Comparison of ENCODE assay signal across 9 mouse cellular contexts in genomic region chr19:10013348-10013747, GRCm38 (mm10). TPM values are rescaled to one million over a fixed set of nuclear protein-coding genes. Genes with fewer than 3 reads are reported as not detected.
DNase-seq lines count a peak whose midpoint lies in the region; ATAC-seq and TF ChIP-seq lines count a peak whose summit lies in the region.
"Had no signal": no experiment of that assay in that cellular context is flagged by ENCODE, and none has a peak within 500 bp of the region (broad histone marks: within the 10 kb centered on the region; RNA-seq: fewer than 3 reads in every experiment).

No protein-coding gene starts in this region.

- H3K27ac ChIP-seq in forebrain, embryonic 10.5 days: peak overlapping the region; percentile 81
- no peak overlapping the region for H3K27ac ChIP-seq in forebrain, embryonic 15.5 days (replicated peaks)
- peak overlapping the region; percentile 6 for H3K27ac ChIP-seq in liver, adult 2 months (replicated peaks; ENCODE audit: insufficient read depth, low read depth, low read length)

- H3K4me3 ChIP-seq in forebrain, embryonic 10.5 days: no peak overlapping the region
- no peak overlapping the region for H3K4me3 ChIP-seq in forebrain, embryonic 15.5 days
- H3K4me3 ChIP-seq in liver, adult 2 months (ENCODE audit: insufficient read depth, low read depth, low read length): no peak overlapping the region

- no peak for ATAC-seq in forebrain, embryonic 15.5 days (replicated peaks)

- peaks cover 47% of the 10 kb centered on the region for H3K4me1 ChIP-seq in forebrain, embryonic 10.5 days
- peaks cover 10% of the 10 kb centered on the region for H3K4me1 ChIP-seq in forebrain, embryonic 15.5 days
- peaks cover 2% of the 10 kb centered on the region for H3K4me1 ChIP-seq in liver, adult 2 months (ENCODE audit: control insufficient read depth, insufficient read depth, low read length)

- no peak for TF ChIP-seq POLR2A in liver, adult 2 months (IDR thresholded peaks at IDR 0.05; ENCODE audit: extremely low read depth, insufficient read depth, low read length)

- no peaks in the 10 kb centered on the region for H3K9me3 ChIP-seq in forebrain, embryonic 10.5 days
- no peaks in the 10 kb centered on the region for H3K9me3 ChIP-seq in forebrain, embryonic 15.5 days

- no peak overlapping the region for H3K9ac ChIP-seq in forebrain, embryonic 15.5 days (replicated peaks)
- no peak overlapping the region for H3K9ac ChIP-seq in liver, adult 2 months (ENCODE audit: low read depth, low read length)

- no peak for DNase-seq in forebrain, embryonic 10.5 days (ENCODE audit: extremely low spot score, low spot score)
- DNase-seq in 3T3-L1 (ENCODE audit: low read depth, low spot score): peak; percentile 92
- peak; percentile 47 for DNase-seq in gastrocnemius, adult 18-20 months (ENCODE audit: low spot score)
- DNase-seq in liver, adult 2 months (ENCODE audit: extremely low read depth, low read depth, low spot score): no peak
- no peak for DNase-seq in adrenal gland, postnatal 4 days (ENCODE audit: low spot score in 2 of 2)
- no peak for DNase-seq in left cerebral cortex, adult 8-10 months (ENCODE audit: low spot score in 2 of 2)
- no peak for DNase-seq in left cerebral cortex, adult 11 months (ENCODE audit: low spot score)

- 54% methylated on average over 3 of the region's 3 CpGs for WGBS in forebrain, embryonic 10.5 days
- WGBS in forebrain, embryonic 15.5 days: 47% methylated on average over 3 of the region's 3 CpGs
- WGBS in liver, adult 2 months: 68% methylated on average over 3 of the region's 3 CpGs

- no peak for TF ChIP-seq CTCF in liver, adult 2 months (IDR thresholded peaks at IDR 0.05; ENCODE audit: low read depth, low read length)

- no peaks in the 10 kb centered on the region for H3K79me2 ChIP-seq in liver, adult 2 months (ENCODE audit: control insufficient read depth, insufficient read depth, low read length)

- H3K36me3 ChIP-seq in forebrain, embryonic 10.5 days (replicated peaks): no peaks in the 10 kb centered on the region
- no peaks in the 10 kb centered on the region for H3K36me3 ChIP-seq in forebrain, embryonic 15.5 days
- no peaks in the 10 kb centered on the region for H3K36me3 ChIP-seq in liver, adult 2 months (ENCODE audit: control insufficient read depth, insufficient read depth, low read length)

- peaks cover 18% of the 10 kb centered on the region for H3K27me3 ChIP-seq in forebrain, embryonic 10.5 days (ENCODE audit: poor library complexity, severe bottlenecking)
- H3K27me3 ChIP-seq in forebrain, embryonic 15.5 days: no peaks in the 10 kb centered on the region
- no peaks in the 10 kb centered on the region for H3K27me3 ChIP-seq in liver, adult 2 months (ENCODE audit: control insufficient read depth, insufficient read depth, low read length)

- no peak overlapping the region for H3K4me2 ChIP-seq in forebrain, embryonic 15.5 days (replicated peaks)

RNA-seq across cellular contexts. Expression of gene Rab3il1, which starts 11.9 kb away (rescaled TPM):
- polyA plus RNA-seq in forebrain, embryonic 10.5 days (2016; fragmentation: Nextera tagmentation; extraction: Ambion mirVana): 39.3 and 39.8 TPM in 2 replicates
- 17.3 and 17.9 TPM in 2 replicates for polyA plus RNA-seq in forebrain, embryonic 15.5 days (2015; fragmentation: Nextera tagmentation; extraction: Ambion mirVana)
- 1 to 10 TPM; 3.0 to 4.5 TPM for total RNA-seq in gastrocnemius, adult 18-20 months (2021)
- 3.1 and 4.0 TPM in 2 replicates for total RNA-seq in liver, adult 2 months (2014; rRNA removed)
- polyA plus RNA-seq in liver, adult 2 months (2012; rRNA removed): 3.1 and 3.8 TPM in 2 replicates
- total RNA-seq in adrenal gland, postnatal 4 days (2021): 10 to 100 TPM; 21.8 to 23.9 TPM
- 10 to 100 TPM in 2 of 4 experiments, 1 to 10 TPM in 2; 9.2 to 12.7 (median 11.1) TPM for total RNA-seq in left cerebral cortex, adult 8-10 months (2022)

RNA-seq across cellular contexts. Expression of gene Best1, which starts 11.9 kb away (rescaled TPM):
- polyA plus RNA-seq in forebrain, embryonic 10.5 days (2016; fragmentation: Nextera tagmentation; extraction: Ambion mirVana): 2.1 and 2.3 TPM in 2 replicates
- 1.2 and 1.3 TPM in 2 replicates for polyA plus RNA-seq in forebrain, embryonic 15.5 days (2015; fragmentation: Nextera tagmentation; extraction: Ambion mirVana)
- total RNA-seq in gastrocnemius, adult 18-20 months (2021): under 1 TPM; 0.11 to 0.24 TPM
- not detected in 2 replicates for total RNA-seq in liver, adult 2 months (2014; rRNA removed)
- 0.05 TPM in 1 of 2 replicates, not detected in the other for polyA plus RNA-seq in liver, adult 2 months (2012; rRNA removed)
- 1 to 10 TPM in 1 of 2 experiments, under 1 TPM in 1; 0.71 to 2.2 TPM for total RNA-seq in adrenal gland, postnatal 4 days (2021)
- 1 to 10 TPM; 1.1 to 2.3 (median 1.2) TPM for total RNA-seq in left cerebral cortex, adult 8-10 months (2022)
- total RNA-seq: hematopoietic stem cell, adult 5-6 weeks had no signal

RNA-seq across cellular contexts. Expression of gene Fads3, which starts 28.0 kb away (rescaled TPM):
- polyA plus RNA-seq in forebrain, embryonic 10.5 days (2016; fragmentation: Nextera tagmentation; extraction: Ambion mirVana): 4.6 and 5.5 TPM in 2 replicates
- 14.0 and 15.3 TPM in 2 replicates for polyA plus RNA-seq in forebrain, embryonic 15.5 days (2015; fragmentation: Nextera tagmentation; extraction: Ambion mirVana)
- total RNA-seq in gastrocnemius, adult 18-20 months (2021): 1 to 10 TPM; 2.2 to 5.7 TPM
- total RNA-seq in liver, adult 2 months (2014; rRNA removed): 1.4 and 2.8 TPM in 2 replicates
- 4.8 TPM in 2 replicates for polyA plus RNA-seq in liver, adult 2 months (2012; rRNA removed)
- 10 to 100 TPM; 12.2 to 19.3 TPM for total RNA-seq in adrenal gland, postnatal 4 days (2021)
- 10 to 100 TPM; 25.9 to 28.5 (median 27.1) TPM for total RNA-seq in left cerebral cortex, adult 8-10 months (2022)

RNA-seq across cellular contexts. Expression of gene Fth1, which starts 33.0 kb away (rescaled TPM):
- 1,226 and 1,339 TPM in 2 replicates for polyA plus RNA-seq in forebrain, embryonic 10.5 days (2016; fragmentation: Nextera tagmentation; extraction: Ambion mirVana)
- polyA plus RNA-seq in forebrain, embryonic 15.5 days (2015; fragmentation: Nextera tagmentation; extraction: Ambion mirVana): 1,475 and 1,516 TPM in 2 replicates
- total RNA-seq in gastrocnemius, adult 18-20 months (2021): 1,000 to 10,000 TPM; 2,098 to 2,234 TPM
- 1,154 and 1,241 TPM in 2 replicates for total RNA-seq in liver, adult 2 months (2014; rRNA removed)
- 7,340 and 8,771 TPM in 2 replicates for polyA plus RNA-seq in liver, adult 2 months (2012; rRNA removed)
- total RNA-seq in adrenal gland, postnatal 4 days (2021): 1,000 to 10,000 TPM; 1,555 to 1,573 TPM
- 1,000 to 10,000 TPM; 2,793 to 3,196 (median 2,896) TPM for total RNA-seq in left cerebral cortex, adult 8-10 months (2022)

Comparison
In these comparisons a context has a peak if more than half of its experiments do, and no peak if none do; other contexts are left out.
1. DNase-seq: peak in 3T3-L1 (single experiment) and gastrocnemius, adult 18-20 months (single experiment); none in forebrain, embryonic 10.5 days (single experiment), liver, adult 2 months (single experiment), adrenal gland, postnatal 4 days (0 of 2), left cerebral cortex, adult 8-10 months (0 of 2) and left cerebral cortex, adult 11 months (single experiment).